Mouse (Mus musculus) kidney, embryonic 16.5 days (tissue): ENCODE measurements around the gene Olfr97. TPM values are rescaled to one million over a fixed set of nuclear protein-coding genes. Genes with fewer than 3 reads are reported as not detected.

Experiments
- ATAC-seq: fragments of 200-750 bp; cut with Nextera tagmentation; 2 replicates; pipeline ENCODE4 v1.8.0; 2017; ENCODE audit warnings: moderate TSS enrichment; ENCODE audit not compliant: low FRiP score, low TSS enrichment
- H3K27ac ChIP-seq: fragments of 300-500 bp; sonication (generic); 2 replicates; pipeline ENCODE4 v1.5.1; 2014; ENCODE audit warnings: low read length
- H3K27me3 ChIP-seq: fragments of 300-500 bp; sonication (generic); 2 replicates; pipeline ENCODE4 v1.6.1; 2014; ENCODE audit warnings: low read length, control low read depth, mixed read lengths; ENCODE audit not compliant: insufficient read depth
- H3K36me3 ChIP-seq: fragments of 300-500 bp; sonication (generic); 2 replicates; pipeline ENCODE4 v1.6.1; 2014; ENCODE audit warnings: low read length, control low read depth, mixed read lengths; ENCODE audit not compliant: insufficient read depth
- H3K4me1 ChIP-seq: fragments of 300-500 bp; sonication (generic); 2 replicates; pipeline ENCODE4 v1.6.1; 2014; ENCODE audit warnings: low read length, control low read depth, mixed read lengths; ENCODE audit not compliant: insufficient read depth
- H3K4me2 ChIP-seq: fragments of 300-500 bp; sonication (generic); replicated peaks from 2 replicates; pipeline ENCODE4 v1.6.1; 2014; ENCODE audit warnings: low read depth, low read length
- H3K4me3 ChIP-seq: fragments of 300-500 bp; sonication (generic); 2 replicates; pipeline ENCODE4 v1.5.1; 2014; ENCODE audit warnings: mild to moderate bottlenecking, low read length
- H3K9ac ChIP-seq: fragments of 300-500 bp; sonication (generic); replicated peaks from 2 replicates; pipeline ENCODE4 v1.6.1; 2014; ENCODE audit warnings: low read length
- H3K9me3 ChIP-seq: fragments of 300-500 bp; sonication (generic); 2 replicates; pipeline ENCODE4 v1.6.1; 2016; ENCODE audit warnings: low read length, control low read depth
- WGBS: fragments of 180-500 bp; shearing (Covaris S2); extraction: QIAGEN DNeasy Blood & Tissue Kit; methylation state at CpG from one replicate; pipeline ENCODE4 v1.1.7; 2014; 5-methylcytosine and 5-hydroxymethylcytosine counted together
- polyA plus RNA-seq: library from polyadenylated mRNA; unstranded; fragments of >200 nt; fragmentation: Nextera tagmentation; extraction: Ambion mirVana; gene quantifications from 2 replicates; pipeline ENCODE4 v1.2.1, GENCODE M21; 2015

Olfr97 gene
- polyA plus RNA-seq, 1 experiment from 2014 or later: not detected

DNA sequence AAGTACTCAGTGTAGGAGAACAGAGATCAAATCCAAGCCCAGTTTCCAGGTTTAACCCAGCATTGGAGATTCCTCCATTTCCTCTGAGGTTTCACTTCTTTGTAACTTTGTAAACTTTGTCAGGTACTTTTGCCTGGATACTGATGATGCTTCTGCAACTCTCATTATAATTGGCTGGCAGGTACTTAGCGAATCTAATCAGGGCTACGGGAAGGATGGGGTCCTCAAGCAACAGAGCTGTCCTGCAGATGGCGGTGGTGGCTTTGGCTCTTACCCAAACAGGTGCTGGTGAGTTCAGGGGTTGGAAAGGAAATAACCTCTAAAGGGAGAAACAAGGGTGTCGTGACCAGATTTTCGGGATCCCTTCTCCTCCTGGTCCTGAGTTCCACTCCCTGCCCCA, 9.6 kb upstream of the Olfr97 start:
- H3K9me3 ChIP-seq: no peaks in the 10 kb centered on the region
- peak; percentile 54; the same call in 1 of the 2 replicates for ATAC-seq
- no peak overlapping the region for H3K27ac ChIP-seq
- no peaks in the 10 kb centered on the region for H3K27me3 ChIP-seq
- H3K4me1 ChIP-seq: no peaks in the 10 kb centered on the region
- no peak overlapping the region for H3K4me3 ChIP-seq
- WGBS: 23% methylated on average over 5 of the region's 5 CpGs
- no peak overlapping the region for H3K9ac ChIP-seq
- H3K36me3 ChIP-seq: no peaks in the 10 kb centered on the region
- H3K4me2 ChIP-seq: no peak overlapping the region

DNA sequence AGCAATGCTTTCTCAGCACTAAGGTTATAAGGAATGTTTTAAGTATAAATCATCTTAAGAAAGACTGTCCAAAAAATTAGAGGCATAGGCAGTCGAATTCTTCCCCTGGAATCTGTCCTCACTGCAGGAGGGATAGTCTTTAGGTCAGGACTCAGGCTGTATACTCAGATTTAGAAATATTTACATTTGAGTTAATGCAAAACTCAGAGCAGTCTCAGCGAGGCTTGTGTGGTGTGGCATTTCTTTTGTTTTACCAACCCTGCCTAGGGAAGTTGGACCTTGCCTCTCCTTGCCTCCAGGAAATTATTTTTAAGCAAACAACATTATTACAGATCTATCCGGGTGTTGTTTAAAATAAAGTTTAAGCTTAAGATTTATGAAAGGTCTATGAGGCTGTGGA, 5.1 kb upstream of the Olfr97 start:
- Histone ChIP-seq H3K36me3 (no peaks in the 10 kb centered on the region), H3K4me2 (no peak overlapping the region), H3K9ac (no peak overlapping the region), H3K27ac (no peak overlapping the region), H3K4me3 (no peak overlapping the region), H3K9me3 (no peaks in the 10 kb centered on the region), H3K4me1 (no peaks in the 10 kb centered on the region), H3K27me3 (no peaks in the 10 kb centered on the region)
- ATAC-seq: no peak
- WGBS: 51% methylated on average over 3 of the region's 3 CpGs

DNA sequence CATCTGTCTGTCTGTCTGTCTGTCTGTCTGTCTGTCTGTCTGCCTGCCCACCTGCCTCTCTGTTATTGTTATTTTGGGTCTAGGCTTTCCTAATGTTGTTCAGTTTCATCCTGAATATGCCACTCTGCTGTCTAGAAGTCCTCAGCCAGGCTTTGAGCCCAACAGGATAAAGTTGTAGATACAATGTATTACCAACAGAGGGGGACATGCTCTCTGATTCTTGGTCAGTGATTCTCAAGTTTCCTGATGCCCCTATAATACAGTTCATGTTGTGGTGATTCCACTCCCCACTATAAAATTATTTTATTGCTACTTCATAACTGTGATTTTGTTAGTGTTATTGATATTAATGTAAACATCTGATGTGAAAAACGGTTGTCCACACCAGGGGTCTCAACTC, 15.3 kb downstream of the Olfr97 start:
- ATAC-seq: no peak
- WGBS: 31% methylated on average over 1 of the region's 1 CpGs
- no peaks in the 10 kb centered on the region for H3K27me3 ChIP-seq
- H3K9me3 ChIP-seq: peaks cover 7% of the 10 kb centered on the region; the same call in 1 of the 2 replicates
- no peak overlapping the region for H3K27ac ChIP-seq
- no peak overlapping the region for H3K4me2 ChIP-seq
- no peaks in the 10 kb centered on the region for H3K36me3 ChIP-seq
- H3K4me1 ChIP-seq: no peaks in the 10 kb centered on the region
- H3K4me3 ChIP-seq: no peak overlapping the region
- H3K9ac ChIP-seq: no peak overlapping the region

DNA sequence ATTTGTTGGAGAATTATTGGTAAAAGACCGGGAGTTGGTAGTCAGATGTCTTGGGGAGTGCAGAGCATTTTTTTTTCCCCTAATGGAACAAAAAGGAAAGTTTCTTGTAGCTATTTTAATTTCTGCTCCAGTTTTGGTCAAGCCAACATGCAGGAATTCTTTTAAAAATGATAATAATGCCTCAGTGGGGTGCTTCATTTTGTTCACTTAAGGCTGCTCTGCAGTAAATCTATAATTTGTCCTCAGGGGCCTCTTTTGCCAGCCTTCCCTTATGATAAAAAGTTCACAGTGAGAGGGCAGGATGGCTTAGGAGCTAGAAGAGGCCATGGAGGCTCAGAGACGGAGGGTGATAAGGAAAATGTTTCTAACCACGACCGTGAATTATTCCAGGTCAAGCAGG, 17.3 kb downstream of the Olfr97 start, which contains the start of gene Olfr96:
Gene Olfr96 (plus strand): TSS at position 301 of the 400 bp plus-strand sequence.
- H3K4me2 ChIP-seq: no peak within 1 kb of the TSS
- no peak within 1 kb of the TSS for H3K9ac ChIP-seq
- no peaks in the 10 kb centered on the region for H3K4me1 ChIP-seq
- ATAC-seq: no peak
- H3K36me3 ChIP-seq: no peaks in the 10 kb centered on the region
- peaks cover 7% of the 10 kb centered on the region; the same call in 1 of the 2 replicates for H3K9me3 ChIP-seq
- no peak within 1 kb of the TSS for H3K27ac ChIP-seq
- H3K27me3 ChIP-seq: no peaks in the 10 kb centered on the region
- 64% methylated on average over 4 of the region's 4 CpGs for WGBS
- no peak within 1 kb of the TSS for H3K4me3 ChIP-seq

DNA sequence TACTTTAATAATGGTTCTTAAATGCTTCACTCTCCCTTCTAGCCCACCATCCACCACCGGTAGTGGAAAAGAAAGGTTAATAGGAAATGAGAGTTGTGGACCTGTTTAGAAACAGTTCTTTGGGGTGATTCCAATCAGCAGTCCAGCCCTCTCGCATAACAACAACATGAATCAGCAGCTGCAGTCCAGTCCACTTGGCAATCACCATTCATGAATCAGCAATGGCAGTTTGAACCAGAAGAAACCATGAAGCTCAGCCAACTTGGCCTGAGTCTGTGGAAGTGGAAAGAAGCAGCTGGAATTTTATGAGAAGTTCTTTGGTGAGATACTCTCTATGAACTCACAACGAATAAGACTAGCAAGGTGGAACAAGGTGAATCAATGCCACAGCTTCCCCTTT, 18.6 kb downstream of the Olfr97 start:
- peaks cover 7% of the 10 kb centered on the region; the same call in 1 of the 2 replicates for H3K9me3 ChIP-seq
- H3K36me3 ChIP-seq: no peaks in the 10 kb centered on the region
- H3K4me2 ChIP-seq: no peak overlapping the region
- ATAC-seq: no peak
- H3K4me1 ChIP-seq: no peaks in the 10 kb centered on the region
- H3K4me3 ChIP-seq: no peak overlapping the region
- no peaks in the 10 kb centered on the region for H3K27me3 ChIP-seq
- 72% methylated on average over 3 of the region's 3 CpGs for WGBS
- no peak overlapping the region for H3K9ac ChIP-seq
- no peak overlapping the region for H3K27ac ChIP-seq

DNA sequence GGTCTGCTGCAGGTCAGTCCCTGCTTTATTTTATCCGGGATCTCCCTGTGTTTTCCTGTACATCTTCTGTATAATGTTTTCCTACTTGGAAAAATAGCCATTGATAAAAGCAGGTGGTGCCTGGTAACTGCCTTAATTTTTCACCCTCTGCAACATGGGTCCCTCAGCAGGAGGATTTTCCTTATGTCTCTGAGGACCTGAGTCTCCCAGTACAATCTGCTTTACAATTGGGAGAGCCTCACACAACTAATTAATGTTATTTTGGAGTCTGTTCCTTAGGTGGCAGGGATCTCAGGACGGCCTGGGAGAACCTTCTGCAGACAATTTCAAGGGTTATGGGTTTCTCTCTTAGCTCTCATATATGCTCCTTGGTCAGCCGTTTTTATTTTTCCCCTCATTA, 24.1 kb downstream of the Olfr97 start, which contains the start of gene Olfr95:
Gene Olfr95 (minus strand): TSS at position 101 of the 400 bp plus-strand sequence.
- H3K4me2 ChIP-seq: no peak within 1 kb of the TSS
- no peak within 1 kb of the TSS for H3K27ac ChIP-seq
- H3K27me3 ChIP-seq: peaks cover 18% of the 10 kb centered on the region
- H3K36me3 ChIP-seq: no peaks in the 10 kb centered on the region
- no peak for ATAC-seq
- H3K4me1 ChIP-seq: no peaks in the 10 kb centered on the region
- peaks cover 4% of the 10 kb centered on the region; the same call in 1 of the 2 replicates for H3K9me3 ChIP-seq
- H3K4me3 ChIP-seq: no peak within 1 kb of the TSS
- WGBS: 65% methylated on average over 3 of the region's 3 CpGs
- H3K9ac ChIP-seq: no peak within 1 kb of the TSS

DNA sequence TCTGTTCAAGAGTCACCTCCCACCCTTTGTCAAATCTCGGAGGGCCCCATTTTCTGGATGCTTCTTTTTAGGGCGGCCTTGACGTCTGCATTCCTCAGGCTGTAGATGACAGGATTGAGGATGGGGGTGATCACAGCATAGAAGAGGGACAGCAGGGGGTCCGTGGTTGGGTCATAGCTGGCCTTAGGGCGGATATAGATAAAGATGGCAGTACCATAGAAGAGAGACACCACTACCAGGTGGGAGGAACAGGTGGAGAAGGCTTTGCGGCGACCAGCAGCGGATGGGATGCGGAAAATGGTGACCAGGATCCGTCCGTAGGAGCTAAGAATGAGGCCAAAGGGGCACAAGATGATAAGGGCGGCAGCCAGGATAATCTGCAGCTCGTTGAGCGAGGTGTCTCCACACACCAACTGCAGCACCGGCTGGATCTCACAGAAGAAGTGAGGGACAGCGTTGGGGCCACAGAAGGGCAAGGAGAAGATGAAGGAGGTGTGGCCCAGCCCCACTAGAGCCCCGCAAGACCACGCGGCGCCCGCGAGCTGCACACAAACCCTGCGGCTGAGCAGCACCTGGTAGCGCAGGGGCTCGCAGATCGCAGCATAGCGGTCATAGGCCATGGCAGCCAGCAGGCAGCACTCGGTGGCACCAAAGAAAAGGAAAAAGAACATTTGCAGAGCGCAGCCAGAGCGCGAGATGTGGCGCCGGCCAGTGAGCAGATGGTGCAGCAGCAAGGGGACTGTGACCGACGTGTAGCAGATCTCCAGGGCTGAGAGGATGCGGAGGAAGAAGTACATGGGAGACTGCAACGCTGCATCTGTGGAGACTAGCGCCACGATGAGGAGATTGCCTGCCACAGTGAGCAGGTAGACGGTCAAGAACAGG, 26.0 kb downstream of the Olfr97 start:
- 17% methylated on average over 40 of the region's 40 CpGs for WGBS
- Histone ChIP-seq H3K27me3 (peaks cover 18% of the 10 kb centered on the region), H3K9me3 (no peaks in the 10 kb centered on the region), H3K36me3 (no peaks in the 10 kb centered on the region), H3K9ac (no peak overlapping the region), H3K4me1 (no peaks in the 10 kb centered on the region), H3K4me3 (0 out of 2 replicates have a peak overlapping the region, but pooled peaks have one; percentile 13), H3K4me2 (peak overlapping the region; percentile 41), H3K27ac (no peak overlapping the region)
- no peak for ATAC-seq

DNA sequence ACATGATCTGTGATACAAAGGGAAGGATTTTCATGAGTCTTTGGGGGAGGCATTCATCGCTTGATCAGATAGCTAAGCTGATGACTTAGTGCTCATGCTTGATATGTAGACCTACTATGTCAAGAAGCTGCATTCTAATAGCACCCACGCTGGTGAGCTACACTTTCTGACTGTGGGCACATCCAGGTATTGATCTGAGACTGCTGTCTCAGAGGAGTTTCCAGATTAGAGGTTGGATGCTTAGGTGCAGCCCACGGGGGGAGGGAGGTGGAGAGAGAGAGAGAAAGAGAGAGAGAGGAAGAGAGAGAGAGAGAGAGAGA, 33.3 kb downstream of the Olfr97 start:
- no peaks in the 10 kb centered on the region for H3K4me1 ChIP-seq
- WGBS: 36% methylated on average over 3 of the region's 3 CpGs
- no peaks in the 10 kb centered on the region for H3K36me3 ChIP-seq
- H3K4me3 ChIP-seq: no peak overlapping the region
- H3K27ac ChIP-seq: no peak overlapping the region
- ATAC-seq: no peak
- no peaks in the 10 kb centered on the region for H3K9me3 ChIP-seq
- H3K27me3 ChIP-seq: peaks cover 4% of the 10 kb centered on the region; the same call in 1 of the 2 replicates
- no peak overlapping the region for H3K9ac ChIP-seq
- H3K4me2 ChIP-seq: no peak overlapping the region

DNA sequence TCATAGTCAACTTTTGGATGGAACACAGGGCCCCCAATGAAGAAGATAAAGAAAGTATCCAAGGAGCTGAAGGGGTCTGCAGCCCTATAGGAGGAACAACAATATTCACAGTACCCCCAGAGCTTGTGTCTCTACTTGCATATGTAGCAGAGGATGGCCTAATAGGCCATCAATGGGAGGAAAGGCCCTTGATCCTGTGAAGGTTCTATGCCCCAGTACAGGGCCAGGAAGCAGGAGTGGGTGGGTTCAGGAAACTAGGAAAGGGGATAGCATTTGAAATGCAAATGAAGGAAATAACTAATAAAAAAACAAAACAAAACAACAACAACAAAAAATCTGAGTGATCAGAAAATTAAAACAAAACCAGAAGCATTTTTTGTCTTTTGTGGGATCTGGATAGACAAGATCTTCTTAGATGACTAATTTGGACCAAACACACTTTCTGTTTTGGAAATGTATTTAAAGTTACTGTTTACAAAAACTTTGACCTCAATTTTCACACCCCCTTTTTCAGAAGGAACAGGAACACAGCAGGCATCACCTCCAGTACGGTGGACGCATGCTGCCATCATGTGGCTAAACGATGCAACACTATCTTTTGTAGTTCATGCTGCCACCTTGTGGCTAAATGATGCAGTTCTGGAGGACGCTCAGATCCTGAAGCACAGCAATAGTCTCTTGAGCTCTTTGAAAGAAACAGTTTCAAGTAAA, 33.8 kb downstream of the Olfr97 start:
- no peak overlapping the region for H3K4me2 ChIP-seq
- ATAC-seq: peak; percentile 85; the same call in 1 of the 2 replicates
- WGBS: 0% methylated on average over 4 of the region's 4 CpGs
- H3K4me1 ChIP-seq: no peaks in the 10 kb centered on the region
- no peak overlapping the region for H3K4me3 ChIP-seq
- no peak overlapping the region for H3K27ac ChIP-seq
- peaks cover 9% of the 10 kb centered on the region for H3K27me3 ChIP-seq
- H3K36me3 ChIP-seq: no peaks in the 10 kb centered on the region
- no peaks in the 10 kb centered on the region for H3K9me3 ChIP-seq
- no peak overlapping the region for H3K9ac ChIP-seq

DNA sequence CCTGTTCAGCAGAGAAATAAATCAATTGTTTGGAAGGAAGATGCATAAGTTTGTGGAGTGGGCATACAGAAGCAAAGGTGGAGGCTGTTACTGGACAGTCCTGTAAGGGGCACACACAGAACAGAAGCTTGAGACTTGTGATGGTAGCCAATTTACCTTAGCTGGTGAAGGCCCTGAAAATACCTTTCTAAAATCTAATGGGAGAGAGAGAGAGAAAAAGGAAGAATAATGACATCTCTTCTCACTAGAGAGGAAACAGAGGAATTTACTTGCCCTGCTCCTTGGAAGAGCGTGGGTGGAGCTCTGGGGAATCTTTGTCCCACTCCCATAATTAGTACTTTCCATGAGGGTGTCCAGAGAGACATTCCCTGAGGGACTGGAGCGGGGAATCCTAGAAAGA, 36.2 kb downstream of the Olfr97 start, which contains the start of gene Olfr94:
Gene Olfr94 (minus strand): TSS at position 101 of the 400 bp plus-strand sequence.
- 74% methylated on average over 2 of the region's 2 CpGs for WGBS
- Histone ChIP-seq H3K27me3 (peaks cover 33% of the 10 kb centered on the region), H3K9me3 (no peaks in the 10 kb centered on the region), H3K36me3 (no peaks in the 10 kb centered on the region), H3K4me3 (no peak within 1 kb of the TSS), H3K27ac (no peak within 1 kb of the TSS), H3K4me1 (0 out of 2 replicates have a peak, but pooled peaks cover 4% of the 10 kb centered on the region), H3K9ac (no peak within 1 kb of the TSS), H3K4me2 (no peak within 1 kb of the TSS)
- no peak for ATAC-seq
